Mouse (Mus musculus): ENCODE results near the gene Cars2. TPM values are rescaled to one million over a fixed set of nuclear protein-coding genes. Genes with fewer than 3 reads are reported as not detected.
"Not testable (repeated sequence)": the region's sequence is repeated elsewhere in the genome, so short reads cannot be mapped to it uniquely, and the experiment has no call there.

The Cars2 gene
- polyA plus RNA-seq, 1 experiment from 2014 or later: 28.2 TPM

- H3K4me2 ChIP-seq: no peak overlapping the region
- H3K4me3 ChIP-seq: no peak overlapping the region
- 0 out of 2 replicates have a peak, but pooled peaks cover 4% of the 10 kb centered on the region for H3K4me1 ChIP-seq (replicated peaks)
- H3K27ac ChIP-seq (ENCODE audit: poor library complexity, severe bottlenecking): no peak overlapping the region
- no peak for ATAC-seq (ENCODE audit: insufficient number of reproducible peaks, low FRiP score)
- no peak overlapping the region for H3K9ac ChIP-seq
- no peaks in the 10 kb centered on the region for H3K27me3 ChIP-seq (replicated peaks)
- H3K9me3 ChIP-seq (replicated peaks): no peaks in the 10 kb centered on the region
- peaks cover 97% of the 10 kb centered on the region for H3K36me3 ChIP-seq
- 87% methylated on average over 10 of the region's 10 CpGs for WGBS
Observed at GRCm38 (mm10) chr8:11508880-11509279, 41.7 kb downstream of the Cars2 start.

DNA sequence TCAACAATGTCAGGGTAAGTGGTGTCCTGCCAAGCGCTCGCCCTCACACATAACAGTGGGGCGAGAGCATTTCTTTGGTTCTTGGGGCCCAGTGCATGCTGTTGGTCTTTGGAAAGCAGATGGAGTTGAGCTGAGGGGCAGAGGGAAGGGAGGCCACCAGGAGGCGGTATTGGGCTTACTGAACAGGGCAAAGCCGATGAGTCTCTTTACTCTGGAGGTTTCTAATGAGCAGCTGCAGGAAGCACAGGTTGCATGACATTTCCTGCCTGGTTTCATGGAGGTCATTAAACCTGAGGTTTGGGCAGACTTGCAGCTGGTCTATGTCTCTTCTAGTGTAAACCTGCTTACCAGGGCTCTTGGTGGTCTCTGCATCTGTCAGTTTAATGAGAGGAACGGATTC lies 43.8 kb downstream of the Cars2 start:
- H3K27me3 ChIP-seq (replicated peaks): no peaks in the 10 kb centered on the region
- H3K27ac ChIP-seq (ENCODE audit: poor library complexity, severe bottlenecking): no peak overlapping the region
- H3K36me3 ChIP-seq: peaks cover 95% of the 10 kb centered on the region
- H3K9me3 ChIP-seq (replicated peaks): no peaks in the 10 kb centered on the region
- no peak for ATAC-seq (ENCODE audit: insufficient number of reproducible peaks, low FRiP score)
- no peak overlapping the region for H3K4me2 ChIP-seq
- no peak overlapping the region for H3K4me3 ChIP-seq
- 78% methylated on average over 6 of the region's 6 CpGs for WGBS
- H3K4me1 ChIP-seq (replicated peaks): 0 out of 2 replicates have a peak, but pooled peaks cover 4% of the 10 kb centered on the region
- no peak overlapping the region for H3K9ac ChIP-seq

DNA sequence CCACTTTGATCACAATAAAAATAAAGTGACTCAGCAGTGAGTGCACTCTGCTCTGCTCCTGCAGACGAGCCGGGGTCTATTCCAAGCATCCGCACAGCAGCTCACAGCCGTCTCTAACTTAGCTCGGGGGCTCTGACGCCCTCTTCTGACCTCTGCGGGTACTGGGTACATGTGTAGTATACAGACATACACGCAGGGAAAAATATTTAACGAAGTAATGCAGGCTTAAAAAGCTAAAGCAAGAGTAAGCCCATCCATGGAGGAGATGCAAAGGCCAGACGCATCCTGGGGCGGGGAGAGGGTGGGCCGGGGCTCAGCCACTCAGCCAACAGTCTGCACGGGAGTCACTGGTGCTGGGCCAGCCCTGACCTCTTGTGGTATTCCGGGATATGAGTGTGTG lies 44.5 kb downstream of the Cars2 start:
- no peak overlapping the region for H3K4me2 ChIP-seq

DNA sequence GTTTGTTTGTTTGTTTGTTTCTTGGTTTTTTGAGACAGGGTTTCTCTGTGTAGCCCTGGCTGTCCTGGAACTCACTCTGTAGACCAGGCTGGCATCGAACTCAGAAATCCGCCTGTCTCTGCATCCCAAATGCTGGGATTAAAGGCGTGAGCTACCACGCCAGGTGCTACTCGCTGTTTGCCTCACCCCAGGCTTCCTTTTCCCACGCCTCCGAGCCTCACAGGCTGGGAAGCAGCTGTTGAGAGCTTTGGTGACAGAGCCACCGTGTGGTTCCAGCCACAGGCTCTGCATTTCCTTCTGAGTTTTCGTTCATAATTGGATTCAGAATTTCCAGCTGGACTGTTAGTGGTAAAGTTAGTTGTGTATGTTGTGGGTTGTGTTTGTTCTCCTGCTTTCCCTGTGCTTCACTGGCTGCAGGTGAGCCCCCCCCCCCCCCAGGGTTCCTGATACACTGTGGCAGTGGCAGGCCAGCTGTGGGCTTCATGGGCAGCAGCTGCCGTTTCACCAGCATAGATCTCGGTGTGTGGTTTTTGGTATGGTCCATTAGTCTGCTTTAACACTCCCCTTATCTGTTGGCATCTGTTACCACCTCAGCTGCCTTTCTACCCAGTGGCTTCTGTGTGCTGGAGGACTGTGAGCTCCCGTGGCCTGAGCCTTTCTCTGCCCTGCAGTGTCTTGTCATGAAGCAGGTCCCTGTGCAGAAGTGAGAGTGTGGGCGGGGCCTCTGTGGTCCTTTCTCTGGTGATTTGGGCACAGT lies 46.9 kb downstream of the Cars2 start:
- H3K36me3 ChIP-seq: peaks cover 72% of the 10 kb centered on the region
- 81% methylated on average over 13 of the region's 13 CpGs for WGBS

More for the DNA sequence above, 44.5 kb downstream of the Cars2 start:
- Histone ChIP-seq H3K9ac (no peak overlapping the region), H3K9me3 (replicated peaks) (no peaks in the 10 kb centered on the region), H3K36me3 (peaks cover 91% of the 10 kb centered on the region), H3K27me3 (replicated peaks) (no peaks in the 10 kb centered on the region), H3K27ac (ENCODE audit: poor library complexity, severe bottlenecking) (no peak overlapping the region), H3K4me1 (replicated peaks) (0 out of 2 replicates have a peak, but pooled peaks cover 2% of the 10 kb centered on the region), H3K4me3 (no peak overlapping the region)
- ATAC-seq (ENCODE audit: insufficient number of reproducible peaks, low FRiP score): no peak
- WGBS: 83% methylated on average over 14 of the region's 14 CpGs

GRCm38 (mm10) chr8:11498786-11499485 lies 51.6 kb downstream of the Cars2 start:
- Histone ChIP-seq H3K4me1 (replicated peaks) (peaks cover 19% of the 10 kb centered on the region), H3K9ac (no peak overlapping the region), H3K36me3 (peaks cover 28% of the 10 kb centered on the region), H3K27me3 (replicated peaks) (peaks cover 10% of the 10 kb centered on the region), H3K4me3 (no peak overlapping the region), H3K4me2 (0 out of 2 replicates have a peak overlapping the region, but pooled peaks have one; percentile 76), H3K27ac (ENCODE audit: poor library complexity, severe bottlenecking) (no peak overlapping the region), H3K9me3 (replicated peaks) (no peaks in the 10 kb centered on the region)
- no peak for ATAC-seq (ENCODE audit: insufficient number of reproducible peaks, low FRiP score)
- 83% methylated on average over 4 of the region's 4 CpGs for WGBS

More for the DNA sequence above, 46.9 kb downstream of the Cars2 start:
- no peaks in the 10 kb centered on the region for H3K9me3 ChIP-seq (replicated peaks)
- no peak for ATAC-seq (ENCODE audit: insufficient number of reproducible peaks, low FRiP score)
- peaks cover 3% of the 10 kb centered on the region for H3K4me1 ChIP-seq (replicated peaks)
- H3K4me2 ChIP-seq: no peak overlapping the region
- H3K4me3 ChIP-seq: no peak overlapping the region
- H3K27ac ChIP-seq (ENCODE audit: poor library complexity, severe bottlenecking): no peak overlapping the region
- no peaks in the 10 kb centered on the region for H3K27me3 ChIP-seq (replicated peaks)
- H3K9ac ChIP-seq: no peak overlapping the region

DNA sequence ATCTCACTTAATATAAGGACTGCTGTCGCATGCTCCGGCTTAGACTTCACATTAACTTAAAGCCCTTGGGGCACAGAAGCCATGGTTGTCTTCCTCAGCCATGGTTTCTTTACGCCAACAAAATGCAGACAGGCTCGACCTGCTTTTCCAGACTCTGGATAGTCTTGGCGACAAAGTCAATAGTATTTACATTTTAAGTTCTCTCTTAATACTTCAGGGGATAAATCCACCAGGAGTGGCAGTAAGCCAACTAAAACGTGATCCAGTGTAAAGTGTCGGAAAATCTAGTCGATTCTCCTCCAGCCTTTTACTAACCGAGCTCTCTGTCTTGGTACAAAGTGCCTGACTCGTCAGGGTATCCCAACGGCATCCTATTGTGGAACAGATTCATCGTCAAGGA lies 52.3 kb downstream of the Cars2 start:
- Histone ChIP-seq H3K9ac (no peak overlapping the region), H3K36me3 (peaks cover 22% of the 10 kb centered on the region), H3K9me3 (replicated peaks) (no peaks in the 10 kb centered on the region), H3K4me3 (peak overlapping the region; percentile 96), H3K4me2 (peak overlapping the region; percentile 76), H3K27ac (ENCODE audit: poor library complexity, severe bottlenecking) (no peak overlapping the region), H3K4me1 (replicated peaks) (peaks cover 19% of the 10 kb centered on the region), H3K27me3 (replicated peaks) (peaks cover 10% of the 10 kb centered on the region)
- no peak for ATAC-seq (ENCODE audit: insufficient number of reproducible peaks, low FRiP score)
- 66% methylated on average over 12 of the region's 12 CpGs for WGBS

DNA sequence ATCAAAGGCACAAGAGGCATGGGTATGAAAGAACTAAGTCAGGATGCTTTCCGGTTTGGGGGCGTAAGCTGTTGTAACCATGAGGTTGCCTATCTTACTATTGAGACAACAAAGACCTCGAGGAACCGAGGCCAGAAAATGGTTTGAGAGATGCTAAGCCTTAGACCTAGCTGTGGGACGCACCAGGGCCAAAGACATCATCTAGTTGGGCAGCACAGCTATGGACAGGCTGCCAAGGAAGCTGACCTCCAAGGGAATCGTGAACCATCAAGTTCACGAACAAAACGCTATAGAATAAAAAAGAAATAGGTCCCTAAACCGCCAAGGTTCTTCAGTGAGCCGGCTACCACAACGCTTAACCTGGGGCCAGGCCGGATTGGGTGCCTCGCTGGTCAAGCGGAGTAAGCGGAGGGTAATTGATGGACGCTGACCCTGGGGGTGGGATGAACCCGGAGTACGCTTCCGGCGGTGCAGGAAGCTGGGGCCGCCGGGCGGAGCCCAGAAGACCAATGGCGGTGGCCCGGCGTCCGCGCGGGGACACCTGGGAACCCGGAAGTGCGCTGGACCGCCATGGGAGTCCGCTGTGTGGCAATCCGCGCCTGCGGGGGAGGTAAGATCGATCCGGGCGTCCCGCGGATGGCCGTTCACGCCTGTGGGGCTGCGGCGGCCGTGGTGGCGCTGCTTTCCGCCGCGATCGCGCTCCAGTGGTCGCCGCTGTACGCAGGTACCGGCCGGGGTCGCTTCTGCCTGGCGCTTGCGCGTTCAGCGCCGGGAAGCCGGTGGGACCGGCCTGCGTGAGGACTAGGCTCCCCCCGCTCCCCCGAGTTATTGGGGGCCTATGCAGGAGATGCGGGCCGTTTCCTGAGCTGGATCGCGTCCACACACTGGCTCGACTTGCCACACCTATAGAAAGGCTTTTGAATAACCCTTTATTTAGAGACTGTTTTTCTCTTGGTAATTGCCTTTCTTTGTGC lies 53.3 kb downstream of the Cars2 start, which contains the start of gene Naxd:
TSS of gene Naxd (plus strand) at position 490 of the 974 bp plus-strand sequence.
- H3K27me3 ChIP-seq (replicated peaks): peaks cover 15% of the 10 kb centered on the region
- peak within 1 kb of the TSS; percentile 39; the same call in 1 of the 2 replicates for H3K27ac ChIP-seq (ENCODE audit: poor library complexity, severe bottlenecking)
- H3K4me2 ChIP-seq: peak within 1 kb of the TSS; percentile 76
- peaks cover 13% of the 10 kb centered on the region; the same call in 1 of the 2 replicates for H3K36me3 ChIP-seq
- H3K9ac ChIP-seq: peak within 1 kb of the TSS; percentile 93
- H3K4me1 ChIP-seq (replicated peaks): peaks cover 19% of the 10 kb centered on the region
- peak; percentile 94 for ATAC-seq (ENCODE audit: insufficient number of reproducible peaks, low FRiP score)
- H3K4me3 ChIP-seq: peak within 1 kb of the TSS; percentile 96
- 3% methylated on average over 73 of the region's 73 CpGs for WGBS
- H3K9me3 ChIP-seq (replicated peaks): no peaks in the 10 kb centered on the region

DNA sequence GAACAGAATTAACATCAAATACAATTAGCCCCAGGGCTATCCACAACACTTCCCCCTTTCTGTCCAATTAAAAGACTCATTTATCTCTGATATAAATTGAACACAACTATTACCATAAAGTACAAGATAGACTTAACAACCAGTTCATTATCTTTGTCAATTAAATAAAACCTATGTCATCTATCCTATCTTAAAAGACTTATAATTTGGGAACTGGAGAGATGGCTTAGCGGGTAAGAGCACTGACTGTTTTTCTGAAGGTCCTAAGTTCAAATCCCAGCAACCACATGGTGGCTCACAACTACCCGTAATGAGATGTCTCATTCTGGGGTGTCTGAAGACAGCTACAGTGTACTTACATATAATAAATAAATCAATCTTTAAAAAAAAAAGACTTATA lies 58.2 kb downstream of the Cars2 start:
- ATAC-seq (ENCODE audit: insufficient number of reproducible peaks, low FRiP score); H3K9me3 ChIP-seq (replicated peaks); H3K4me2 ChIP-seq; H3K27ac ChIP-seq (ENCODE audit: poor library complexity, severe bottlenecking); H3K4me3 ChIP-seq; H3K36me3 ChIP-seq; H3K9ac ChIP-seq; H3K4me1 ChIP-seq (replicated peaks): not testable (repeated sequence)
- 72% methylated on average over 2 of the region's 2 CpGs for WGBS
- H3K27me3 ChIP-seq (replicated peaks): peaks cover 41% of the 10 kb centered on the region

- 66% methylated on average over 4 of the region's 4 CpGs for WGBS
- no peak for ATAC-seq (ENCODE audit: insufficient number of reproducible peaks, low FRiP score)
- Histone ChIP-seq H3K27me3 (replicated peaks) (peaks cover 27% of the 10 kb centered on the region), H3K9ac (no peak overlapping the region), H3K36me3 (no peaks in the 10 kb centered on the region), H3K4me1 (replicated peaks) (peaks cover 2% of the 10 kb centered on the region), H3K27ac (ENCODE audit: poor library complexity, severe bottlenecking) (no peak overlapping the region), H3K9me3 (replicated peaks) (no peaks in the 10 kb centered on the region), H3K4me2 (no peak overlapping the region), H3K4me3 (no peak overlapping the region)
Observed at GRCm38 (mm10) chr8:11487229-11487628, 63.4 kb downstream of the Cars2 start.

GRCm38 (mm10) chr8:11486142-11486541 lies 64.4 kb downstream of the Cars2 start:
- peaks cover 10% of the 10 kb centered on the region for H3K4me1 ChIP-seq (replicated peaks)
- no peak for ATAC-seq (ENCODE audit: insufficient number of reproducible peaks, low FRiP score)
- no peaks in the 10 kb centered on the region for H3K9me3 ChIP-seq (replicated peaks)
- no peak overlapping the region for H3K27ac ChIP-seq (ENCODE audit: poor library complexity, severe bottlenecking)
- 23% methylated on average over 7 of the region's 7 CpGs for WGBS
- H3K27me3 ChIP-seq (replicated peaks): peaks cover 26% of the 10 kb centered on the region
- H3K4me3 ChIP-seq: no peak overlapping the region
- no peak overlapping the region for H3K9ac ChIP-seq
- no peak overlapping the region for H3K4me2 ChIP-seq
- no peaks in the 10 kb centered on the region for H3K36me3 ChIP-seq

All from heart, embryonic 12.5 days (tissue).